Mouse (Mus musculus) neural tube, embryonic 14.5 days (tissue): ENCODE data around the gene Nbas. TPM values are rescaled to one million over a fixed set of nuclear protein-coding genes. Genes with fewer than 3 reads are reported as not detected.

Experiments
- ATAC-seq: fragments of 200-750 bp; cut with Nextera tagmentation; 2 replicates; pipeline ENCODE4 v1.8.0; 2017; ENCODE audit warnings: low read depth, mild to moderate bottlenecking, moderate TSS enrichment, moderate library complexity
- H3K27ac ChIP-seq: fragments of 300-500 bp; sonication (generic); 2 replicates; pipeline ENCODE4 v1.5.1; 2014; ENCODE audit warnings: low read depth, mild to moderate bottlenecking, control low read depth, low read length, moderate library complexity, mixed read lengths
- H3K27me3 ChIP-seq: fragments of 300-500 bp; sonication (generic); 2 replicates; pipeline ENCODE4 v1.6.1; 2014; ENCODE audit warnings: low read length; ENCODE audit not compliant: control insufficient read depth, insufficient read depth
- H3K36me3 ChIP-seq: fragments of 300-500 bp; sonication (generic); 2 replicates; pipeline ENCODE4 v1.6.1; 2014; ENCODE audit warnings: low read length, mixed read lengths; ENCODE audit not compliant: control insufficient read depth, insufficient read depth
- H3K4me1 ChIP-seq: fragments of 300-500 bp; sonication (generic); 2 replicates; pipeline ENCODE4 v1.6.1; 2014; ENCODE audit warnings: low read length; ENCODE audit not compliant: control insufficient read depth, insufficient read depth
- H3K4me2 ChIP-seq: fragments of 300-500 bp; sonication (generic); 2 replicates; pipeline ENCODE4 v1.6.1; 2014; ENCODE audit warnings: mild to moderate bottlenecking, low read depth, low read length, control low read depth
- H3K4me3 ChIP-seq: fragments of 300-500 bp; sonication (generic); 2 replicates; pipeline ENCODE4 v1.5.1; 2014; ENCODE audit warnings: low read depth, low read length, control low read depth, mixed read lengths
- H3K9ac ChIP-seq: fragments of 300-500 bp; sonication (generic); replicated peaks from 2 replicates; pipeline ENCODE4 v1.6.1; 2014; ENCODE audit warnings: low read depth, mild to moderate bottlenecking, control low read depth, low read length, mixed read lengths
- H3K9me3 ChIP-seq: fragments of 300-500 bp; sonication (generic); 2 replicates; pipeline ENCODE4 v1.6.1; 2016; ENCODE audit warnings: low read length; ENCODE audit not compliant: control insufficient read depth
- WGBS: fragments of 180-500 bp; shearing (Covaris S2); extraction: QIAGEN DNeasy Blood & Tissue Kit; methylation state at CpG from one replicate; pipeline ENCODE4 v1.1.7; 2014; 5-methylcytosine and 5-hydroxymethylcytosine counted together
- polyA plus RNA-seq: library from polyadenylated mRNA; unstranded; fragments of >200 nt; fragmentation: Nextera tagmentation; extraction: Ambion mirVana; gene quantifications from 2 replicates; pipeline ENCODE4 v1.2.1, GENCODE M21; 2014

The Nbas gene
- 24.9 and 27.6 TPM in 2 replicates for polyA plus RNA-seq

- Histone ChIP-seq H3K4me1 (peaks cover 10% of the 10 kb centered on the region; the same call in 1 of the 2 replicates), H3K27ac (peak within 1 kb of the TSS; percentile 78), H3K9ac (peak within 1 kb of the TSS; percentile 76), H3K27me3 (no peaks in the 10 kb centered on the region), H3K36me3 (no peaks in the 10 kb centered on the region), H3K4me3 (peak within 1 kb of the TSS; percentile 88), H3K4me2 (peak within 1 kb of the TSS; percentile 66), H3K9me3 (no peaks in the 10 kb centered on the region)
- ATAC-seq = peak; percentile 94
- WGBS = 3% methylated on average over 38 of the region's 38 CpGs
Observed at GRCm38 (mm10) chr12:13268826-13269449, at the start of gene Nbas. Gene Nbas (plus strand): TSS chr12:13269133.

GRCm38 (mm10) chr12:13242453-13242852 is 26.5 kb upstream of the Nbas start:
- Histone ChIP-seq H3K4me2 (no peak overlapping the region), H3K36me3 (peaks cover 54% of the 10 kb centered on the region), H3K9ac (no peak overlapping the region), H3K27ac (no peak overlapping the region), H3K4me1 (no peaks in the 10 kb centered on the region), H3K4me3 (no peak overlapping the region), H3K27me3 (no peaks in the 10 kb centered on the region), H3K9me3 (no peaks in the 10 kb centered on the region)
- no peak for ATAC-seq

GRCm38 (mm10) chr12:13248691-13249572 is 20.0 kb upstream of the Nbas start, which contains the start of gene Ddx1:
Gene Ddx1 (minus strand): TSS chr12:13249213.
- H3K4me2 ChIP-seq = peak within 1 kb of the TSS; percentile 49
- H3K4me1 ChIP-seq = 0 out of 2 replicates have a peak, but pooled peaks cover 5% of the 10 kb centered on the region
- H3K27me3 ChIP-seq = no peaks in the 10 kb centered on the region
- H3K4me3 ChIP-seq = peak within 1 kb of the TSS; percentile 75
- peak within 1 kb of the TSS; percentile 73 for H3K27ac ChIP-seq
- H3K9ac ChIP-seq = peak within 1 kb of the TSS; percentile 79
- ATAC-seq = peak; percentile 95
- peaks cover 11% of the 10 kb centered on the region; the same call in 1 of the 2 replicates for H3K36me3 ChIP-seq
- no peaks in the 10 kb centered on the region for H3K9me3 ChIP-seq
- WGBS = 2% methylated on average over 59 of the region's 59 CpGs

GRCm38 (mm10) chr12:13249573-13249919 is 19.4 kb upstream of the Nbas start:
- peak overlapping the region; percentile 73; the same call in 1 of the 2 replicates for H3K27ac ChIP-seq
- 0 out of 2 replicates have a peak, but pooled peaks cover 5% of the 10 kb centered on the region for H3K4me1 ChIP-seq
- ATAC-seq = peak; percentile 21; the same call in 1 of the 2 replicates
- WGBS = 85% methylated on average over 3 of the region's 3 CpGs
- H3K36me3 ChIP-seq = peaks cover 5% of the 10 kb centered on the region; the same call in 1 of the 2 replicates
- H3K9me3 ChIP-seq = no peaks in the 10 kb centered on the region
- no peaks in the 10 kb centered on the region for H3K27me3 ChIP-seq
- H3K4me3 ChIP-seq = peak overlapping the region; percentile 75
- peak overlapping the region; percentile 49 for H3K4me2 ChIP-seq
- peak overlapping the region; percentile 79 for H3K9ac ChIP-seq

- no peak overlapping the region for H3K27ac ChIP-seq
- ATAC-seq = peak; percentile 60
- no peak overlapping the region for H3K9ac ChIP-seq
- H3K4me3 ChIP-seq = no peak overlapping the region
- H3K9me3 ChIP-seq = no peaks in the 10 kb centered on the region
- 0 out of 2 replicates have a peak, but pooled peaks cover 4% of the 10 kb centered on the region for H3K4me1 ChIP-seq
- no peaks in the 10 kb centered on the region for H3K27me3 ChIP-seq
- H3K4me2 ChIP-seq = no peak overlapping the region
- no peaks in the 10 kb centered on the region for H3K36me3 ChIP-seq
- WGBS = 14% methylated on average over 3 of the region's 3 CpGs
Observed at GRCm38 (mm10) chr12:13255068-13255467, 13.9 kb upstream of the Nbas start.

- no peaks in the 10 kb centered on the region for H3K36me3 ChIP-seq
- H3K4me3 ChIP-seq = no peak overlapping the region
- H3K9me3 ChIP-seq = no peaks in the 10 kb centered on the region
- no peak overlapping the region for H3K4me2 ChIP-seq
- no peak overlapping the region for H3K9ac ChIP-seq
- H3K4me1 ChIP-seq = 0 out of 2 replicates have a peak, but pooled peaks cover 4% of the 10 kb centered on the region
- H3K27me3 ChIP-seq = no peaks in the 10 kb centered on the region
- no peak overlapping the region for H3K27ac ChIP-seq
- peak; percentile 58; the same call in 1 of the 2 replicates for ATAC-seq
- WGBS = 9% methylated on average over 2 of the region's 2 CpGs
Observed at GRCm38 (mm10) chr12:13255701-13256100, 13.2 kb upstream of the Nbas start.

GRCm38 (mm10) chr12:13268412-13268811 is 521 bp upstream of the Nbas start:
- ATAC-seq = peak; percentile 42
- Histone ChIP-seq H3K27ac (0 out of 2 replicates have a peak overlapping the region, but pooled peaks have one; percentile 5), H3K4me2 (peak overlapping the region; percentile 66; the same call in 1 of the 2 replicates), H3K4me1 (peaks cover 10% of the 10 kb centered on the region; the same call in 1 of the 2 replicates), H3K9me3 (no peaks in the 10 kb centered on the region), H3K9ac (no peak overlapping the region), H3K27me3 (no peaks in the 10 kb centered on the region), H3K4me3 (peak overlapping the region; percentile 88), H3K36me3 (no peaks in the 10 kb centered on the region)
- WGBS = 47% methylated on average over 3 of the region's 3 CpGs

- no peaks in the 10 kb centered on the region for H3K27me3 ChIP-seq
- no peaks in the 10 kb centered on the region; the same call in 1 of the 2 replicates for H3K36me3 ChIP-seq
- WGBS = 43% methylated on average over 16 of the region's 16 CpGs
- H3K4me3 ChIP-seq = peak overlapping the region; percentile 88
- peak overlapping the region; percentile 66 for H3K4me2 ChIP-seq
- ATAC-seq = peak; percentile 33
- no peak overlapping the region; the same call in 1 of the 2 replicates for H3K27ac ChIP-seq
- H3K9ac ChIP-seq = peak overlapping the region; percentile 76
- no peaks in the 10 kb centered on the region for H3K9me3 ChIP-seq
- peaks cover 10% of the 10 kb centered on the region; the same call in 1 of the 2 replicates for H3K4me1 ChIP-seq
Observed at GRCm38 (mm10) chr12:13269570-13270390, 847 bp downstream of the Nbas start.
